Mouse (Mus musculus) intestine, postnatal 0 days (tissue): ENCODE data around the gene Jph2. TPM values are rescaled to one million over a fixed set of nuclear protein-coding genes. Genes with fewer than 3 reads are reported as not detected.
"Not testable (repeated sequence)": the region's sequence is repeated elsewhere in the genome, so short reads cannot be mapped to it uniquely, and the experiment has no call there.

Experiments used
- ATAC-seq: fragments of 200-750 bp; cut with Nextera tagmentation; 2 replicates; pipeline ENCODE4 v1.8.0; 2017; ENCODE audit warnings: mild to moderate bottlenecking, moderate TSS enrichment, moderate library complexity
- H3K27ac ChIP-seq: fragments of 300-500 bp; sonication (generic); 2 replicates; pipeline ENCODE4 v1.5.1; 2014; ENCODE audit warnings: mild to moderate bottlenecking, low read depth, low read length, moderate library complexity
- H3K27me3 ChIP-seq: fragments of 300-500 bp; sonication (generic); replicated peaks from 2 replicates; pipeline ENCODE4 v1.6.1; 2014; ENCODE audit warnings: low read length, mixed read lengths; ENCODE audit not compliant: control insufficient read depth, insufficient read depth
- H3K36me3 ChIP-seq: fragments of 300-500 bp; sonication (generic); 2 replicates; pipeline ENCODE4 v1.6.1; 2014; ENCODE audit warnings: mild to moderate bottlenecking, moderate library complexity; ENCODE audit not compliant: control insufficient read depth, insufficient read depth
- H3K4me1 ChIP-seq: fragments of 300-500 bp; sonication (generic); replicated peaks from 2 replicates; pipeline ENCODE4 v1.6.1; 2014; ENCODE audit warnings: antibody characterized with exemption, low read length, mixed read lengths; ENCODE audit not compliant: control insufficient read depth, insufficient read depth
- H3K4me2 ChIP-seq: fragments of 300-500 bp; sonication (generic); replicated peaks from 2 replicates; pipeline ENCODE4 v1.6.1; 2014; ENCODE audit warnings: low read depth, mild to moderate bottlenecking, moderate library complexity
- H3K4me3 ChIP-seq: fragments of 300-500 bp; sonication (generic); 2 replicates; pipeline ENCODE4 v1.5.1; 2014; ENCODE audit warnings: low read depth, low read length
- H3K9ac ChIP-seq: fragments of 300-500 bp; sonication (generic); 2 replicates; pipeline ENCODE4 v1.6.1; 2014; ENCODE audit warnings: mild to moderate bottlenecking, low read depth, low read length
- H3K9me3 ChIP-seq: fragments of 300-500 bp; sonication (generic); 2 replicates; pipeline ENCODE4 v1.6.1; 2016; ENCODE audit warnings: mixed run types; ENCODE audit not compliant: control insufficient read depth
- CTCF ChIP-seq: sonication (generic); IDR thresholded peaks from 2 replicates; pipeline ENCODE4 v1.5.1; 2016; ENCODE audit warnings: low read depth, mild to moderate bottlenecking, control low read depth, antibody characterized with exemption, moderate library complexity
- WGBS: fragments of 180-500 bp; shearing (Covaris S2); extraction: QIAGEN DNeasy Blood & Tissue Kit; methylation state at CpG from one replicate; pipeline ENCODE4 v1.1.7; 2014; 5-methylcytosine and 5-hydroxymethylcytosine counted together
- polyA plus RNA-seq: library from polyadenylated mRNA; unstranded; fragments of >200 nt; fragmentation: Nextera tagmentation; extraction: Ambion mirVana; gene quantifications from 2 replicates; pipeline ENCODE4 v1.2.1, GENCODE M21; 2015

The Jph2 gene
- polyA plus RNA-seq, 1 experiment from 2014 or later: 9.8 TPM

GRCm38 (mm10) chr2:163412846-163413590 is 15.2 kb upstream of the Jph2 start:
- H3K9me3 ChIP-seq: no peaks in the 10 kb centered on the region
- no peaks in the 10 kb centered on the region for H3K27me3 ChIP-seq
- no peak overlapping the region for H3K27ac ChIP-seq
- no peak overlapping the region for H3K4me2 ChIP-seq
- H3K4me3 ChIP-seq: no peak overlapping the region
- TF ChIP-seq CTCF: no peak
- WGBS: 73% methylated on average over 9 of the region's 9 CpGs
- H3K9ac ChIP-seq: no peak overlapping the region
- ATAC-seq: no peak
- 0 out of 2 replicates have a peak, but pooled peaks cover 4% of the 10 kb centered on the region for H3K4me1 ChIP-seq
- peaks cover 42% of the 10 kb centered on the region for H3K36me3 ChIP-seq

GRCm38 (mm10) chr2:163412419-163412818 is 14.6 kb upstream of the Jph2 start:
- 89% methylated on average over 4 of the region's 4 CpGs for WGBS
- H3K36me3 ChIP-seq: peaks cover 45% of the 10 kb centered on the region
- no peak overlapping the region for H3K4me2 ChIP-seq
- no peaks in the 10 kb centered on the region for H3K9me3 ChIP-seq
- no peak overlapping the region for H3K27ac ChIP-seq
- TF ChIP-seq CTCF: no peak
- no peak overlapping the region for H3K9ac ChIP-seq
- 0 out of 2 replicates have a peak, but pooled peaks cover 3% of the 10 kb centered on the region for H3K4me1 ChIP-seq
- H3K27me3 ChIP-seq: no peaks in the 10 kb centered on the region
- ATAC-seq: no peak
- no peak overlapping the region for H3K4me3 ChIP-seq

GRCm38 (mm10) chr2:163411840-163412239 is 14.0 kb upstream of the Jph2 start:
- Histone ChIP-seq H3K36me3 (peaks cover 51% of the 10 kb centered on the region), H3K4me3 (no peak overlapping the region), H3K9ac (no peak overlapping the region), H3K4me1 (0 out of 2 replicates have a peak, but pooled peaks cover 2% of the 10 kb centered on the region), H3K9me3 (no peaks in the 10 kb centered on the region), H3K4me2 (no peak overlapping the region), H3K27ac (no peak overlapping the region), H3K27me3 (no peaks in the 10 kb centered on the region)
- 70% methylated on average over 4 of the region's 4 CpGs for WGBS
- no peak for TF ChIP-seq CTCF
- no peak for ATAC-seq

- 95% methylated on average over 3 of the region's 3 CpGs for WGBS
- H3K27me3 ChIP-seq: not testable (repeated sequence)
- H3K36me3 ChIP-seq: peaks cover 51% of the 10 kb centered on the region
These were observed 13.6 kb upstream of the Jph2 start for GRCm38 (mm10) chr2:163411344-163411743.

GRCm38 (mm10) chr2:163410211-163410610 is 12.4 kb upstream of the Jph2 start:
- WGBS: 90% methylated on average over 3 of the region's 3 CpGs
- no peak for ATAC-seq
- H3K4me2 ChIP-seq: no peak overlapping the region
- peaks cover 53% of the 10 kb centered on the region for H3K36me3 ChIP-seq
- H3K9ac ChIP-seq: no peak overlapping the region
- H3K4me1 ChIP-seq: 0 out of 2 replicates have a peak, but pooled peaks cover 2% of the 10 kb centered on the region
- TF ChIP-seq CTCF: no peak
- no peaks in the 10 kb centered on the region for H3K27me3 ChIP-seq
- no peak overlapping the region for H3K4me3 ChIP-seq
- 0 out of 2 replicates have a peak overlapping the region, but pooled peaks have one; percentile 21 for H3K27ac ChIP-seq
- H3K9me3 ChIP-seq: no peaks in the 10 kb centered on the region

More at GRCm38 (mm10) chr2:163411344-163411743, 13.6 kb upstream of the Jph2 start:
- H3K4me1 ChIP-seq, H3K9me3 ChIP-seq, H3K4me3 ChIP-seq, H3K27ac ChIP-seq, ATAC-seq, H3K4me2 ChIP-seq, H3K9ac ChIP-seq: not testable (repeated sequence)

GRCm38 (mm10) chr2:163404037-163404815 is 6.4 kb upstream of the Jph2 start:
- peak overlapping the region; percentile 46; the same call in 1 of the 2 replicates for H3K27ac ChIP-seq
- H3K9ac ChIP-seq: no peak overlapping the region
- 40% methylated on average over 8 of the region's 8 CpGs for WGBS
- TF ChIP-seq CTCF: no peak
- no peaks in the 10 kb centered on the region for H3K9me3 ChIP-seq
- no peaks in the 10 kb centered on the region for H3K27me3 ChIP-seq
- peak; percentile 74; the same call in 1 of the 2 replicates for ATAC-seq
- 0 out of 2 replicates have a peak overlapping the region, but pooled peaks have one; percentile 10 for H3K4me2 ChIP-seq
- H3K4me3 ChIP-seq: no peak overlapping the region
- H3K4me1 ChIP-seq: peaks cover 2% of the 10 kb centered on the region; the same call in 1 of the 2 replicates
- peaks cover 26% of the 10 kb centered on the region for H3K36me3 ChIP-seq
